Mouse (Mus musculus): Measurements from ENCODE around the gene Pik3c2g. TPM values are rescaled to one million over a fixed set of nuclear protein-coding genes. Genes with fewer than 3 reads are reported as not detected.

Pik3c2g gene
- total RNA-seq, 2 experiments from 2014 or later, result 0.34 to 0.37 TPM

DNA sequence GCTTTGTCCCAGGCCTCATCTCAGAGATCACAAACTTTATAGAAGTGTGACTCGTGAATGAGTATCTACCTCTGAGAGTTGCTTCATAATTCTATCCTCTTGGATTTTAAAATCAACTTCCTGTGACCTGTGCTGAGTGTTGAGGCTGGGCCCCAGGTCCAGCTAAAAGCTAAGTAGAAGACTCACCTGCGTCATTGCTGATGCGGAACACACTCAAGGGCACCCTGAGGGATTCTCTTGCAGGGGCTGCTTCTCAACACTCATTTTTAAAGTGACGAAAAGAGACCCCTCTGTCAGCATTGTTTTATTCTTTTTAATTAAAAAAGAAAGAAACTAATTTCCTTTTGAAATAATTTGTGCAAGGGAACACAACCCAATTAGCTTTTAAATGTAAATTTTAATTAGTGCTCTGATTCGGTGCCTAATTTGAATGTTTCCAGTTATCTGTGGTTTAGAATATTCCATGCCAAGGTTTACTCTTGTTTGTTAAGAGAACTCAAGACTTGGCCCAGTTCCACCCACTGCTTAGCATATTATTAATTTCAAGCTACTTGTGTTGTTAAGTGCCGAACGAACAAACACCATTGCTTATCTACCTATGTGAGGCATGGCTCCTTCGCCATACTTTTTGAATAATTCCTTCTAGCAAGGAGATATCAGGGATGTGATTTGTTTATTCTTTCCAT, 212.7 kb downstream of the Pik3c2g start:
- no peak for DNase-seq (ENCODE audit: low spot score in 2 of 2)
- intact Hi-C loops (cut with DNase I), result no loop called here

- no peak for DNase-seq (ENCODE audit: low spot score in 2 of 2)
- intact Hi-C loops (cut with DNase I), result no loop called here
Observed at GRCm38 (mm10) chr6:139821916-139822315, 234.9 kb downstream of the Pik3c2g start.

DNA sequence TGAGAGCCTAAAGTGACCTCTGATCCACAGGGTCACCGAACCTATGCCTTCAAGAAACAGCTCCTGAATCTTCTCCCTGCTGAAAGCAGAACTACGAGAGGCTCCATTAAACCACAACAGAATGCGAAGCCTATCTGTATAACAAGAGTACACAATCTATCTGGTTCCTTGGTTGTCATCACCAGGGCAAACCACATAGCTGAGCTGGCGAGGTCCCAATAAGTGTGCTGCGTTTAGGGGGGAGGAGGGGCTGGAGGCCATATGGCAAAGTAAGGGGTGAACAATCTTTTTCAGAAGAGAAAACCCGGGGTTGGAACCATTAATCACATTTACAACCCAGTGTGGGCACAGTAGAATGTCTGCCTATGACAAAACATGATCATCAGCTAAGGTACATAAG, 251.2 kb downstream of the Pik3c2g start:
- intact Hi-C loops (cut with DNase I), result no loop called here
- no peak for DNase-seq (ENCODE audit: low spot score in 2 of 2)

GRCm38 (mm10) chr6:139838713-139839112, 251.7 kb downstream of the Pik3c2g start:
- no peak for DNase-seq (ENCODE audit: low spot score in 2 of 2)
- intact Hi-C loops (cut with DNase I), result no loop called here

DNA sequence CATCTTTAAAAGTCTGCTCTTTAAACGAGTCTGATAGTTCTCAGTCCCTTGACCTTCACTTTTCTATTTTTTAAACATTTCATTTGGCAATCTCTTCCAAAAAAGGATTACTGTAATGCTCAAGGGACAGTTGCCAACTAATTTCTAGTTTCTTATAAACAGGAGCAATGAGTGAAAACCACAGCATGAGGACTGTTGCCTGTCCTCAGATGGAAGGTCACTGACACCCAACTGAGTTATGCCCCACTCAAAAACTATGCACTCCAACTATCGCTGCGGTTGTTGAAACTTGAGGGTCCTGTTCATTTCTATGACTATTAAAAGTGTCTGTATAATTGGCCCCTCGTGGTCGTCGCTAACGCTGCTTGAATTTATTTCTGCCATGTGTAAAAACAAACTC, 252.9 kb downstream of the Pik3c2g start:
- intact Hi-C loops (cut with DNase I), result loop anchor here (2.0 kb wide), 1 partner anchor 27 kb away; no protein-coding TSS in a partner anchor
- DNase-seq (ENCODE audit: low spot score in 2 of 2), result no peak

GRCm38 (mm10) chr6:139841272-139841671, 254.3 kb downstream of the Pik3c2g start:
- no peak for DNase-seq (ENCODE audit: low spot score in 2 of 2)
- intact Hi-C loops (cut with DNase I), result loop anchor here (2.0 kb wide), 1 partner anchor 28 kb away; no protein-coding TSS in a partner anchor

- no peak for DNase-seq (ENCODE audit: low spot score in 2 of 2)
Observed at GRCm38 (mm10) chr6:139842626-139843025, 255.6 kb downstream of the Pik3c2g start.

DNA sequence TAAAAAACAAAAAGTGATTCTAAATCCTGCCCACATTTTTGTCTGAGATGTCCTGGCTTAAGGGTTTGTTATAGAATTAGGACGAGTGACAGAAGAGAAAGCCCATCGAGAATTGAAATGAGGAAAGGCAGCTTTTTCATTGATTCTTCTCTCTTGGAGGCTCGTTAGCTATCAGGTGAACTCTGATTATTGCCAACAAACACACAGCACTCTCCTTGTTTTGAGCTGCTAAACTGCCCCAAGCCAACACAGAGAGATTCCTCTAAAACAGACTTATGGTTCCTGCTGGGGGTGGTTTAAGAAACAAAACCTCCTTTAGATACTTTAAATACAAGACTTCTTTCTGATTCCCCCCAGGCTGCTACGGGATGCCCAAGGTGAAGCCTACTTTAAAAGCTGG, 256.5 kb downstream of the Pik3c2g start:
- no peak for DNase-seq (ENCODE audit: low spot score in 2 of 2)
- intact Hi-C loops (cut with DNase I), result no loop called here

More at GRCm38 (mm10) chr6:139842626-139843025, 255.6 kb downstream of the Pik3c2g start:
- intact Hi-C loops (cut with DNase I), result no loop called here

- intact Hi-C loops (cut with DNase I), result no loop called here
- DNase-seq (ENCODE audit: low spot score in 2 of 2), result no peak
Observed at GRCm38 (mm10) chr6:139846889-139847544, 260.0 kb downstream of the Pik3c2g start.

DNA sequence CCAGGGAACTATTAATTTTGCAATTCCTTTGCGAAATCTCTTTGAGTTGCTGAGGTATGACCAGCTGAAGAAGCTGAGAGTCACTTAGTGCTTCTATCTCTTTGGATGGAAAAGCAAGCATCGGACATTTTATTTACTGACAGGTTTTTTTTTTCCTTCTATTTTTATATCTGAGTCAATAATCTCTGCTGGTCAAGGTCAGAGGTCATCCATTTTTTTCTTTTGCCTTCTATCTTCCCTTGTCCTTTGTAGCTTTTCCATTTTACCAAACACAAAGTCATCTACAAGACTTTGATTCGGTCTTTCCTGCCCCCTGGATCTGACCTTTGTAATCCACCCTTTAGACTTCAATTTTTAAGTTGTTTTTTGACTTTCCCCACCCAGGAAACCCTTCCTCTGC, 262.9 kb downstream of the Pik3c2g start:
- intact Hi-C loops (cut with DNase I), result no loop called here

DNA sequence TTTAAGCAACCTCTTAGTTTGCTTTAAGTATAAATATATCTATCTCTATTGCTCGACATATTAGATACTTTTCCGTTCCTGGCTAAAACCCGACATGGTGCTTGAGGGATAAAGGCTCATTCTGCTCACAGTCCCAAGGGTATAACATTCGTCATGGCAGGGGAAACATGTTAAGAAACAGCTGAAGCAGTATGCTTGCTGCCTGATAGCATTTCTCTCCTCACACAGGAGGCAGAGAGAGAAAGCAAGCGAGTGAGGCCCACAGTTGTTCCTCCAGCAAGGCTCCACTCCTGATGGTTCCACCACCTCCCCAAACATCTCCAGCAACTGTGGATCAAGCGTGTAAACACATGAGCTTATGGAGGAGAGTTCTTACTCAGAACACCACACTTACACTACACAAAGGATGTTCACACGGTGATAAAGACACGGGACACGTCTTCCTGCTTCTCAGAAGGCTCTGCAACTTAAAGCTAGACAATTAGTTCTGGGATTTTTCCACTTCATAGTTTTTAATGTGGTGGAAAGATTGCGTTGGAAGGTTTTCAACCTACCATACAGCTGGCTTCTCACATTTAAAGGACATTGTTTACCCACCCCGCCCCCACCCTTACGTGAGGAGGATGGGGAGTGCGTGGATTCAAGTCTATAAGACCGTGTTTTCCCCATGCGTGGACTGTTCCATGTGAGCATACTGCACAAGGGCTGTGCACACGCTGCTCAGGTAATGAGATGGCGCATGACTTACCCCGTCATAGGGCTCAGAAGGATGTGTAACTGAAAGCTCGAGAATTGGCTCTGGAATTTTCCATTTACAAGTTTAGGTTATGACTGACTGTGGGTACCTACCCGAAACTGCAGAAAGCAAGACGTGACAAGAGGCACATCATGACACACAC, 264.9 kb downstream of the Pik3c2g start:
- DNase-seq (ENCODE audit: low spot score in 2 of 2), result no peak
- intact Hi-C loops (cut with DNase I), result no loop called here

More for the DNA sequence above, 262.9 kb downstream of the Pik3c2g start:
- no peak for DNase-seq (ENCODE audit: low spot score in 2 of 2)

- intact Hi-C loops (cut with DNase I), result no loop called here
- DNase-seq (ENCODE audit: low spot score in 2 of 2), result peak in 1 of 2 experiments; percentile 38
Observed at GRCm38 (mm10) chr6:139852836-139853235, 265.8 kb downstream of the Pik3c2g start.

GRCm38 (mm10) chr6:139860141-139860540, 273.1 kb downstream of the Pik3c2g start:
- intact Hi-C loops (cut with DNase I), result no loop called here
- no peak for DNase-seq (ENCODE audit: low spot score in 2 of 2)

GRCm38 (mm10) chr6:139861534-139861933, 274.5 kb downstream of the Pik3c2g start:
- intact Hi-C loops (cut with DNase I), result no loop called here
- DNase-seq (ENCODE audit: low spot score in 2 of 2), result no peak

- no peak for DNase-seq (ENCODE audit: low spot score in 2 of 2)
- intact Hi-C loops (cut with DNase I), result no loop called here
Observed at GRCm38 (mm10) chr6:139865059-139865673, 278.1 kb downstream of the Pik3c2g start.

- DNase-seq (ENCODE audit: low spot score in 2 of 2), result peak; percentile 61 to 68
- intact Hi-C loops (cut with DNase I), result loop anchor here (10.0 kb wide), 1 partner anchor 550 kb away; the partner anchor contains the start of gene Plekha5
Observed at GRCm38 (mm10) chr6:139874418-139875176, 287.6 kb downstream of the Pik3c2g start.

- no peak for DNase-seq (ENCODE audit: low spot score in 2 of 2)
- intact Hi-C loops (cut with DNase I), result loop anchor here (10.0 kb wide), 1 partner anchor 548 kb away; the partner anchor contains the start of gene Plekha5
Observed at GRCm38 (mm10) chr6:139876691-139877090, 289.7 kb downstream of the Pik3c2g start.

DNA sequence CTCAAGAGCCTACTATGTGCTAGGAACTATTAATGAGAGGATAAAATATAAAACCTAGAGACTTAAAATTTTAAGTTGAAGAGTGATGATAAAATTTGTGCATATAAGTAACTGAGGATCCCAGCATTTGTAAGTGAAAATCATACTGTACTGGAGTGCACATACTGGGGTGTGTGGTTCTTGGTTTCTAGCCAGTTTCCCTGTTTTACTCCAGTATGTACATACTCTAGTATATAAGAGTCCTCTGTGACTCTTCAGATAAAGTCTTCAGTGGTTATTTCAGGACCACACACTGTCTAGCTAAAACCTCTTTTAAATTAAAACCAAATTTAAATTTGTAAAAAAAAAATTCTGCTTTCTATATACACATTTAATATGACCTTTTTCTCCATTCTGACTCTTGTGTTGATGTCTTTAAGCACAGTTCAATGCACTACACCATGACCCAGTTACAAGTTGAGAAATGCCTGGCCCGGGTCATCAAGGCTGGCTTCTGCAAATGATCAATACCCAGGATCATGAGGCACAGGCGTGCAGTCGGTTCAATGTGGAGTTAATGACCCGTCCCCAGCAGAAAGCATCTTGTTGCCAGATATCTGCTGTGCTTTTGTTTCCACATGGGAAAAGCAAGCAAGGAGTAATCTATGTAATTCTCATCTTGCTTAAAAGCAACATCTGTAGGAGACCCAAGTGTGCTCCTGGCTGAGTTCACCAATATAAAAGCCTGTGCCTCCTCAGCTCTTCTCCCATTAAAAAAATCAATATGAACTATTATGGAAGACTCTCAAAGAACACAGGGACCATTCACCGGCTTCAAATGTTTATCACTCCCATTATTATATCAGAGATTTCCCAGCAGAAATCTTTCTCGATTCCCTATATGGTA, 290.7 kb downstream of the Pik3c2g start:
- intact Hi-C loops (cut with DNase I), result loop anchor here (10.0 kb wide), 1 partner anchor 547 kb away; the partner anchor contains the start of gene Plekha5
- no peak for DNase-seq (ENCODE audit: low spot score in 2 of 2)

Measured in left cerebral cortex, postnatal 14 days (tissue).